Mouse (Mus musculus) midbrain, postnatal 0 days (tissue): ENCODE data around the gene Crhr1. TPM values are rescaled to one million over a fixed set of nuclear protein-coding genes. Genes with fewer than 3 reads are reported as not detected.

Source experiments
- ATAC-seq: fragments of 200-750 bp; cut with Nextera tagmentation; 2 replicates; pipeline ENCODE4 v1.8.0; 2017; ENCODE audit warnings: moderate number of reproducible peaks, mild to moderate bottlenecking, moderate TSS enrichment, moderate library complexity; ENCODE audit not compliant: low FRiP score
- DNase-seq: peaks from one replicate; pipeline ENCODE4 v3.0.0-alpha.2; 2015; ENCODE audit warnings: low spot score
- H3K27ac ChIP-seq: fragments of 300-500 bp; sonication (generic); 2 replicates; pipeline ENCODE4 v1.5.1; 2014; ENCODE audit warnings: low read depth, mild to moderate bottlenecking, low read length, mixed read lengths
- H3K27me3 ChIP-seq: fragments of 300-500 bp; sonication (generic); 2 replicates; pipeline ENCODE4 v1.6.1; 2014; ENCODE audit warnings: low read length, control low read depth, mixed read lengths; ENCODE audit not compliant: insufficient read depth
- H3K36me3 ChIP-seq: fragments of 300-500 bp; sonication (generic); 2 replicates; pipeline ENCODE4 v1.6.1; 2014; ENCODE audit warnings: low read length, control low read depth, mixed read lengths; ENCODE audit not compliant: insufficient read depth
- H3K4me1 ChIP-seq: fragments of 300-500 bp; sonication (generic); 2 replicates; pipeline ENCODE4 v1.6.1; 2014; ENCODE audit warnings: mild to moderate bottlenecking, control low read depth, antibody characterized with exemption, low read length, mixed read lengths; ENCODE audit not compliant: insufficient read depth
- H3K4me2 ChIP-seq: fragments of 300-500 bp; sonication (generic); 2 replicates; pipeline ENCODE4 v1.6.1; 2014; ENCODE audit warnings: low read depth, mild to moderate bottlenecking, low read length, mixed read lengths; ENCODE audit not compliant: poor library complexity, severe bottlenecking
- H3K4me3 ChIP-seq: fragments of 300-500 bp; sonication (generic); 2 replicates; pipeline ENCODE4 v1.5.1; 2014; ENCODE audit warnings: low read depth, mild to moderate bottlenecking, low read length, moderate library complexity
- H3K9ac ChIP-seq: fragments of 300-500 bp; sonication (generic); replicated peaks from 2 replicates; pipeline ENCODE4 v1.6.1; 2014; ENCODE audit warnings: mild to moderate bottlenecking, low read length, moderate library complexity, mixed read lengths; ENCODE audit not compliant: poor library complexity, severe bottlenecking
- H3K9me3 ChIP-seq: fragments of 300-500 bp; sonication (generic); 2 replicates; pipeline ENCODE4 v1.6.1; 2016; ENCODE audit warnings: low read length, control low read depth
- CTCF ChIP-seq: IDR thresholded peaks from 2 replicates; pipeline ENCODE4 v1.5.1; 2016; ENCODE audit warnings: antibody characterized with exemption, mild to moderate bottlenecking
- WGBS: fragments of 180-500 bp; shearing (Covaris S2); extraction: QIAGEN DNeasy Blood & Tissue Kit; methylation state at CpG from one replicate; pipeline ENCODE4 v1.1.7; 2014; 5-methylcytosine and 5-hydroxymethylcytosine counted together
- polyA plus RNA-seq: library from polyadenylated mRNA; unstranded; fragments of >200 nt; fragmentation: Nextera tagmentation; extraction: Ambion mirVana; gene quantifications from 2 replicates; pipeline ENCODE4 v1.2.1, GENCODE M21; 2015
- total RNA-seq: library from RNA; depleted of rRNA; stranded (reverse); fragments of >200 nt; gene quantifications from 2 replicates; pipeline ENCODE4 v1.2.3, GENCODE M21; 2014

Gene Crhr1
- total and polyA plus RNA-seq, 2 experiments from 2014 or later, result 7.2 to 28.0 TPM

DNA sequence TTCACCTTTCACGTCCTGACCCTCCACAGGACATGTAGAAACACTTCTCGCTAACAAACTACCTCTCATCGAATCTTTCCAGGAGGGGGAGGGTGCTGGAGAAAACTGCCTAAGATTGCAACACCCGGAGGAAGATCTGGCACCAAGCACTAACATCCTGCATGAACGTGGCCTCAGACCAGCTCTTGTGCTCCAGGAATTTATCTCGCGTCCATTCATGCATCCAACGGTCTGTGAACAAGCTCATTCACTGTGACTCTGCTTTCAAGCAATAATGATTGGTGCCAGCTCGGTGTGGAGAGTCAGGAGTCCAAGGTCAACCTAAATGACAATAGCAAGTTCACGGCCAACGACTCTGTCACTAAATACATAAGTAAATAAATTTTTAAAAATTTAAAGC is 20.8 kb upstream of the Crhr1 start:
- DNase-seq (no peak), ATAC-seq (no peak)
- H3K27me3 ChIP-seq, result no peaks in the 10 kb centered on the region
- H3K4me3 ChIP-seq, result no peak overlapping the region
- 0 out of 2 replicates have a peak, but pooled peaks cover 5% of the 10 kb centered on the region for H3K4me1 ChIP-seq
- WGBS, result 67% methylated on average over 11 of the region's 11 CpGs
- no peaks in the 10 kb centered on the region for H3K36me3 ChIP-seq
- no peak overlapping the region for H3K4me2 ChIP-seq
- H3K27ac ChIP-seq, result no peak overlapping the region
- H3K9me3 ChIP-seq, result no peaks in the 10 kb centered on the region
- H3K9ac ChIP-seq, result no peak overlapping the region
- TF ChIP-seq CTCF, result no peak

GRCm38 (mm10) chr11:104113699-104114098 is 19.0 kb upstream of the Crhr1 start:
- Histone ChIP-seq H3K4me3 (no peak overlapping the region), H3K4me2 (no peak overlapping the region), H3K27ac (no peak overlapping the region), H3K27me3 (no peaks in the 10 kb centered on the region), H3K9me3 (no peaks in the 10 kb centered on the region), H3K36me3 (no peaks in the 10 kb centered on the region), H3K9ac (no peak overlapping the region), H3K4me1 (no peaks in the 10 kb centered on the region)
- no peak for TF ChIP-seq CTCF
- DNase-seq (no peak), ATAC-seq (no peak)
- 52% methylated on average over 6 of the region's 6 CpGs for WGBS

DNA sequence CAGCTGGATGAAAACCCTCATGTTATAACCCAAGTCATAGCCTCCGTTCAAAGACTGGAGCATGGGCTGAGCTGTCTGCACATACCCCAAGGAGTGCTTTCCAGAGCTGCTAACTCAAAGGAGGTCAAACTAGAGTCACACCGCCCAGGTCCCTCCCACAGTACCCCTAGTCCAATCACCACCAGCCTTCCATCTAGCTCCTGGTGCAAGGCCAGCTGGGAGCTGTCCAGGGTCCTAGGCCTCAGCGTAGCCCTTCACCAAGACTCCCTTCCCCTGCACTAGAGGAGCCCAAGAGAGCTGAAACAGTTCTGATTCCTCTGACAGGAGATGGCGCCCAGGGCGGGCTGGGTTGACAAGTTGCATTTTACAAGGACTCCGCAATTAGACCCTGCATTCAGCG is 18.0 kb upstream of the Crhr1 start:
- no peak overlapping the region for H3K4me3 ChIP-seq
- no peak overlapping the region for H3K4me2 ChIP-seq
- peak; percentile 73 for DNase-seq
- H3K27me3 ChIP-seq, result no peaks in the 10 kb centered on the region
- no peak for TF ChIP-seq CTCF
- no peaks in the 10 kb centered on the region for H3K9me3 ChIP-seq
- no peak overlapping the region for H3K27ac ChIP-seq
- 0 out of 2 replicates have a peak, but pooled peaks have one; percentile 52 for ATAC-seq
- no peaks in the 10 kb centered on the region for H3K36me3 ChIP-seq
- WGBS, result 16% methylated on average over 7 of the region's 7 CpGs
- no peaks in the 10 kb centered on the region for H3K4me1 ChIP-seq
- no peak overlapping the region for H3K9ac ChIP-seq

DNA sequence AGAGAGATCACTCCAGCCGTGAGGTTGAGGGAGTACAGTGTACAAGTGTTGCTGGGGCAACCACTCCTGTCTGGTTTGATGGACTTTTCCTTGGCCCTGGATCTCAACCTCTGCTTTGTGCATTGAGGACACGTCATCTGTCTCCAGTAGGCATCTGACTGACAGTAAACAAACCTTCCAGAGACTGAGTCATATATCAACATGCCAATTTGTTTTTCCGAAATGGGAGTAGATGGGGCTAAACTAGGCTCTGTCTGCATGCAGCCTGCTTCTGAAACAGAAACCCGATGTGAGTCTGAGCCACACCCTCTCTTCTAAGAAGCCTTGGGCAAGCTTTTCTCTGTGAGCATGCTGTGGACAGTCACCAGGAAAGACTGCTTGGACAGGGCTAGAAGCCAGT is 14.3 kb upstream of the Crhr1 start:
- WGBS, result 77% methylated on average over 4 of the region's 4 CpGs
- ATAC-seq, result no peak

DNA sequence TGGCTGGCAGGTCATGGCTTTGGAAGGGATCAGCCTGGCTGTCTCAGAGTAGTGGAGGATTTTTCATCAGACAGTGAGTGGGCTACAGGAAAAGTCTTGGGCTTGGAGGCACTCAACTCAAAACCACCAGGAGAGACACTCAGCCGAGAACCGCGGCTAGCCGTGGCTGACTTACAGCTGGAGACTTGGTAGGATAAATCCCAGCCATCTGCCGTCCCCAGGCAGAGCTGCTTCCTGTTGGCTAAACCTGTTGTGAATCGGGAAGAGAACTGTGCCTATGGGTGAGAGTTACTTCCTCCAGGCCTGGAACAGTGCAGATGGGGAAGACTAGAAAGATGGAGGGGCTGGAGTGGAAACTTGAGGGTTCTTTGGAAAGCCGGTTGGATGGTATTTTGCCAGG is 9.7 kb upstream of the Crhr1 start:
- H3K4me2 ChIP-seq, result no peak overlapping the region
- H3K36me3 ChIP-seq, result no peaks in the 10 kb centered on the region
- ATAC-seq (no peak), DNase-seq (no peak)
- no peaks in the 10 kb centered on the region for H3K4me1 ChIP-seq
- 80% methylated on average over 7 of the region's 7 CpGs for WGBS
- no peak for TF ChIP-seq CTCF
- H3K9ac ChIP-seq, result no peak overlapping the region
- no peak overlapping the region for H3K27ac ChIP-seq
- H3K27me3 ChIP-seq, result no peaks in the 10 kb centered on the region
- no peaks in the 10 kb centered on the region for H3K9me3 ChIP-seq
- H3K4me3 ChIP-seq, result no peak overlapping the region

More for the DNA sequence above, 14.3 kb upstream of the Crhr1 start:
- Histone ChIP-seq H3K27ac (no peak overlapping the region), H3K4me1 (no peaks in the 10 kb centered on the region), H3K27me3 (no peaks in the 10 kb centered on the region), H3K9me3 (no peaks in the 10 kb centered on the region), H3K4me3 (no peak overlapping the region), H3K9ac (no peak overlapping the region), H3K4me2 (no peak overlapping the region), H3K36me3 (no peaks in the 10 kb centered on the region)
- DNase-seq, result no peak
- TF ChIP-seq CTCF, result no peak

GRCm38 (mm10) chr11:104123479-104123878 is 9.2 kb upstream of the Crhr1 start:
- 87% methylated on average over 10 of the region's 10 CpGs for WGBS
- DNase-seq (no peak), ATAC-seq (no peak)
- H3K4me3 ChIP-seq, result no peak overlapping the region
- no peaks in the 10 kb centered on the region for H3K4me1 ChIP-seq
- TF ChIP-seq CTCF, result no peak
- H3K27ac ChIP-seq, result no peak overlapping the region
- H3K36me3 ChIP-seq, result no peaks in the 10 kb centered on the region
- no peaks in the 10 kb centered on the region for H3K27me3 ChIP-seq
- no peak overlapping the region for H3K4me2 ChIP-seq
- no peaks in the 10 kb centered on the region for H3K9me3 ChIP-seq
- H3K9ac ChIP-seq, result no peak overlapping the region
